Mouse (Mus musculus) lung, postnatal 14 days (tissue): ENCODE measurements around the gene Tor1aip1.

Source experiments
- DNase-seq: peaks from one replicate; pipeline ENCODE4 v3.0.0; 2021

Tor1aip1 gene

DNA sequence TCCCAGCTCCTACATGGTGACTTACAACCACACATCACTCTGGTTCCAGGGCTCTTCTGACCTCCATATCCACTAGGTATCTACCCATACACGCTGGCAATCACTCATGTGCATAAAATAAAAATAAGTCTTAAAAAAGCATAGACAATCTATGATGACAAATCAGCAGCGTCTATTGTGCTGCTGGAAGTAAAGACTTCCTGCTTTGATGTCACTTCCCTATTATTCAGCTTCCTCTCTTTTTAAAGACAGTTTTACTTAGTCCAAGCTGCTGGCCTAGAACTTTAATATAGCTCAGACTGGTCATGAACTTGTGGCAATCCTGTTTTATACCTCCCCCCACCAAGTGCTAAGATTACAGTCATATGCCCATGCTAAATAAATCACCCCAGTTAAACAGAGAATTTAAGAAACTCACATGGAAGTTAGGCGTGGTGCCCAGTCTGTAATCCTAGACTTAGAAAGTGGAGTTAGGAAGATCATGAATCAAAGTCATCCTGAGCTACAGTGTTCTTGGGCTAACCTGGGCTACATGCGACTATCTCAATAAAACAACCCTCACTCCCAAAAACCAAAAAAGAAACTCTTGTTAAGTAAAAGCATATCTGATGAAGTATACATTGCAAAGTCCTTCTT is 7.8 kb downstream of the Tor1aip1 start:
- no peak for DNase-seq

DNA sequence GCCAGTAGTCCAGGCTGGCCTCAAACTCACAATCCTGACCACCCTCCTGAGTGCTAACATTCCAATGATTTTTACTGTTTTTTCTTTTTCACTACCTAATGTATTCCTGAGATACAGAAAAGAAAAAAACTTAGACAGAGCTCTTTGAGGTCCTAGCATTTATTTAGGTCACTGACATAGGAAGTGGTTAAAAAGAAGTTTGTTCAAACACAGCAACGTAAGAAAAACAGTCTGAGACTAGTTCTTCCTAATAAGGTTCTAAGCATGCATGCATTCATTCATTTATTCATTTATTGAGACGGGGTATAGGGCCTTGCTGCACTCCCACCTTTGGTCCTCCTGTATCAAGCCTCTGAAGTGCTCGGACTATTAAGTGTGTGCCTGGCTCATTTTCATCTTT is 8.4 kb downstream of the Tor1aip1 start:
- no peak for DNase-seq

DNA sequence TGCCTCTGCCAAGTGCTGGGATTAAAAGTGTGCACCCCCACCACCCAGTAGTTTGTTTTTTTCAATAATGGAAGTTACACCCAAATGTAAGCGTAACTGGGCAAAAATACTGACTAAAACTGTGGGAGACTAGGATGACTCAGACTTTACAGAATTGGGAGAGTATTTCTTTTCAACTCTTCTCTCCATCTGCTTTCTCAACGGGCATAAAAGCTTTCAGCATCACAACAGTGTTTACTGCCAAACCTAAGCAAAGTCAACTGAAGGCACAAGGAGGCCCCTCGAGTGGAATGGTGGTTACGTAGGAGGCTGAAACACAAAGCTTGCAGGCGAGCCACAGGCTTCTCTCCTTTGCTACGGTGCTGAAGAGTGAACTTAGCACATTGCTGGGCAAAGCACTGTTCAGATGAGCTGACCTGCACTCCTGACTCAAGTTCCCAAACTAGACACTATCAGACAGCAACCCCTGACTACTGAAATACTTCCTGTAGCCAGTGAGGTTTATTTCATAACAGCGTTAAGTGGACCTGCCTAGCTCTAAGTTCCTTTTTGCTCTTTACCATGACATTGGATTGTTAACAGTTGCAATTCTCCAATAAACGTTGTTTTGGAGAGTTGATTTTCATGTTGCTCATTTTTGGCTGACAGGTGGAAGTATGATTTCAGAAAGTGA is 11.3 kb downstream of the Tor1aip1 start:
- DNase-seq = no peak

GRCm38 (mm10) chr1:156020402-156020801 is 15.9 kb downstream of the Tor1aip1 start:
- no peak for DNase-seq

DNA sequence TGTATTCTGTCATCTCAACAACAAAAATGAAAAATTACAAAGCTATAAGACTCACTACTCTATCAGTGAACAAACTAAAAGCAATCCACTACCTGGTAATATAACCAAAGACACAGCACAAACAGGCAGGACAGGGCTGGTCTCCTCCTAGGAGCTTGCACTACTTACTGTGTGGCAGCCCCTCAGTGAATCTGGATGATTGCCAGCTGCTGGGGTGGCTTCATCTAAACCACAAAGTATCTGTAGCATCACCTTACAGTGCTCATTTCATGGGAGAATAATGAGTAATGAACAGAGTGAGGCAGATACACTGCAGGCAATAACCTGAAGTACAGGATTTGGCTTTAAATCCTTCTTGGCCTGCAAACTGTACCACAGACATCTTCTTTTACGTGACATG is 16.5 kb downstream of the Tor1aip1 start:
- DNase-seq = no peak

DNA sequence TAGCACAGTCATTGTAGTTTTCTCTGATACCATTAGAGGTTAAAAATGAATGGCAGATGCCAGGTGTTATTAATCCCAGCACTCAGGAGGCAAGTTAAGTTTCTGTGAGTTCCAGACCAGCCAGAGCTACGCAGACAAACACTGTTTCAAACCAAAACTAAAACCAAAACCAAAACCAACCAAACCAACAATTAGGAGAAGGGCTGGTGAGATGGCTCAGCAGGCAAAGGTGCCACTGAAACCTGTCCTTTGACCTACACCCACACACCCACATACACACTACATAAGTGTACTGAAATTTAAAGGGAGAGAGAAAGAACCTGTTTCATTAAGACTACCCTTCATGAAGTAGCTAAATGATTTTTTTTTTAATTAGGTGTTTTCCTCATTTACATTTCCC is 27.3 kb downstream of the Tor1aip1 start:
- DNase-seq = no peak

- no peak for DNase-seq
Observed at GRCm38 (mm10) chr1:156005906-156006305, 30.4 kb downstream of the Tor1aip1 start.

- peak; percentile 54 for DNase-seq
Observed at GRCm38 (mm10) chr1:156003201-156003935, 32.9 kb downstream of the Tor1aip1 start.

DNA sequence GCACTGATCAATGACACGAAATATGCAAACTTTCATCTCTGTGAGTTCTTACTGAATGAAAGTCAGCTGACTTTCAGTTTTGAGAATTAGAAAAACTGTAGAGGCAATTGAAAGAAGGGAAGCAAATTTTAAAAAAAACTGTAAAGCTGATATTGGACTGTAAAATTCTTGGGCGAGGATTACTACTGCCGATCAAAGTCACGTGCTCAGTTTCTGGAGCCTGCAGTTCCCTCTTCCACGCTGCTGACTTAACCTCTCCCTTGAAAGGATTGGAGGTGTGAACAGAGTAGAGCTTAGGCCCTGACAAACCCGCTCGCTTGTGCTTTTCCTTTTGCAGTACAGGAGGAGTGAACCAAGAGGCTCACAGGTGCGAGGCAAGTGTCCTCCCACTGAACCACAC is 33.9 kb downstream of the Tor1aip1 start:
- no peak for DNase-seq

GRCm38 (mm10) chr1:155995612-155996011 is 40.7 kb downstream of the Tor1aip1 start:
- no peak for DNase-seq

DNA sequence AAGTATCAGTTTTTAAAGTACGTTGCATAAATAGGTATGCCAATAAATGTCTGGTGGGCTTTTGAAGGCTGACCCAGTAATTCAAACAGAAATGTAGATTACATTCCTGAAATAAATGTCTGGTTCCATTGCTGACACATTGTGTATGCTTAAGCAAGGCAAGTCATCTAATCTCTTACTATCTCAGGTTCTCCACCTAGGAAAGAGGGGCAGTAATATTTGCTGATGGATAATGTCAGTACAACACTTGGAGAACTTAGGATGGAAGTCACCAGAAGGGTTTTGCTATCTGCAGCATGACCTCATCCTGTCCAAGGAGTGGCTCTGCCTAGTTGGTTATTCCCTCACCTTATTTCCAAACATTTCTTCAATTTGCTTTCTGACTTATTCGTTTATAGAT is 41.8 kb downstream of the Tor1aip1 start:
- no peak for DNase-seq

DNA sequence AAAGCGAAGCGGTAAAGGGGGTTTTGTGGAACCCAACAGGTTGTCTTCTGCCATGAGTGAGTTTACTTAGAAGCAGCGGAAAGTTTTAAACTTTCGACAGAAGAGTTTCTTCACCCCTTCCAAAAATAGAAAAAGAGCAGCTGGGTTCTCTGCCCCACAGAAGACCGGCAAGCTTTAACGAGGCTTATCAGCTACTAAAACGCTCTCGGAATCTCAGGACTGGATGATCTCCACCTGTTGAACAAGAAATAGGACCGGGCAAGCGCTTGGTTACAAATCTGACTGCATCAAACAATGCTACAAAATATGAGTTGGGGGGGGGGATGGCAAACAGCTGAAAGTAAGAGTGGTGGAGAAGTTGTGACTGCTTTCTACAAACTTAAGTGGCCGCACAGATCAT is 45.9 kb downstream of the Tor1aip1 start:
- DNase-seq = no peak

GRCm38 (mm10) chr1:155989387-155989786 is 46.9 kb downstream of the Tor1aip1 start:
- peak; percentile 35 for DNase-seq

- DNase-seq = no peak
Observed at GRCm38 (mm10) chr1:155987625-155988024, 48.7 kb downstream of the Tor1aip1 start.

DNA sequence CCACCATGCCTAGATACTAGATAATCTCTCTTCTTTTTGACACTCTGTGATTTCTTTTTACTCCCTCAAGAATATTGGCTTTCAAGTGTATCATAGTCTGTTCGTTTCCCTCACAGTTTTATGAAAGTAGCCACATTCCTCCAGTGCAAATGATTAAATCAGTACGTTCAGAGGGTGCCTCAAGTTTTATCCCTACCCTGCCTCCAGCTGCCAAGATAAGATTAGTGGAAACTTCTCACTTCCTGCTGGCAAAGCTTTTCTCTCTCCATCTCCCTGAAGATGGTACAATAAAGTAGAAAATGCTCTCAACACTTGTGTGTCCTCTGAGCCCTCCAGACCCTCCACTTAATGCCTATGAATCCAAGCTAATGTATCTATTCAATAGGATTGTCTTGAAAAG is 61.3 kb downstream of the Tor1aip1 start:
- DNase-seq = no peak

- no peak for DNase-seq
Observed at GRCm38 (mm10) chr1:155973719-155974379, 62.4 kb downstream of the Tor1aip1 start.

- DNase-seq = peak; percentile 97
Observed at GRCm38 (mm10) chr1:155973068-155973718, 63.1 kb downstream of the Tor1aip1 start, which contains the start of gene Cep350. Gene Cep350 (minus strand): TSS chr1:155973255.

GRCm38 (mm10) chr1:155972146-155973067 is 63.9 kb downstream of the Tor1aip1 start:
- no peak for DNase-seq
